Mouse (Mus musculus): ENCODE results near the gene Dyrk1a. TPM values are rescaled to one million over a fixed set of nuclear protein-coding genes. Genes with fewer than 3 reads are reported as not detected.

Dyrk1a gene
- total RNA-seq, 1 experiment, result 33.2 TPM

DNA sequence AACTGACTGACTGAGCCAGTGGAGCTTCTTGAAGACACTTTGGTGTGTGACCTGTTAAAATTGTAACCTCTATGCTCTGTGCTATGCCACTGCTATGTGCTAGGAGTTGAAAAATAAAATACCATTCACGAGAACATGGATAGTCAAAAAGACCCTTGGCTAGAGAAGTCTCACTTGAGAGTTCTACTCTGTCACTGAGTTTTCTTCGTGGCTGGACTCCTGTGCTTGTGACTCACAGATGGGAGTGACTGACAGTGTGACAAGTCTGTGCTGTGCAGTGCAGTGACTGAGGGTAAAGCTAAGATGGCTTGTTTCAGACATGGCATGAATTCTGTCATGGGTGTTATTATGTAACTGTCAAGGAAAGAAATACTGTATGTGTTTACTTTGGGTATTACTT is 2.6 kb downstream of the Dyrk1a start:
- Histone ChIP-seq H3K9ac (ENCODE audit: insufficient read depth, low read depth, low read length, poor library complexity, severe bottlenecking) (no peak overlapping the region), H3K4me3 (ENCODE audit: insufficient read depth in 1 of 2, low read depth in 1 of 2, low read length in 2 of 2, poor library complexity in 1 of 2, severe bottlenecking in 1 of 2) (no peak overlapping the region), H3K9me3 (ENCODE audit: control insufficient read depth, insufficient read depth, low read depth, low read length) (no peaks in the 10 kb centered on the region), H3K27ac (ENCODE audit: insufficient read depth, low read depth, low read length, poor library complexity, severe bottlenecking) (no peak overlapping the region), H3K36me3 (ENCODE audit: control insufficient read depth, insufficient read depth, low read length, poor library complexity, severe bottlenecking) (no peaks in the 10 kb centered on the region; the same call in 1 of the 2 replicates), H3K4me1 (ENCODE audit: control insufficient read depth in 2 of 2, insufficient read depth in 2 of 2, low read length in 2 of 2, poor library complexity in 1 of 2) (peaks cover 4 to 9% of the 10 kb centered on the region in 2 experiments; a peak in 2 of 4 replicates)
- in situ Hi-C loops (cut with MboI; ENCODE audit: low sequenced_read_pairs in 2 of 2, unreplicated experiment in 2 of 2), result no loop called here
- TF ChIP-seq CHD2 (IDR thresholded peaks at IDR 0.05; ENCODE audit: low read depth, low read length) (no peak), ZNF384 (IDR thresholded peaks at IDR 0.05; ENCODE audit: low read depth, low read length) (no peak), MAFK (IDR thresholded peaks at IDR 0.05; ENCODE audit: insufficient read depth, low read depth, low read length) (no peak), ZC3H11A (IDR thresholded peaks at IDR 0.05; ENCODE audit: borderline replicate concordance, low read depth, low read length) (no peak), HCFC1 (IDR thresholded peaks at IDR 0.05; ENCODE audit: borderline replicate concordance, insufficient read depth, low read length) (no peak)
- DNase-seq (ENCODE audit: low read depth, low spot score), result no peak

DNA sequence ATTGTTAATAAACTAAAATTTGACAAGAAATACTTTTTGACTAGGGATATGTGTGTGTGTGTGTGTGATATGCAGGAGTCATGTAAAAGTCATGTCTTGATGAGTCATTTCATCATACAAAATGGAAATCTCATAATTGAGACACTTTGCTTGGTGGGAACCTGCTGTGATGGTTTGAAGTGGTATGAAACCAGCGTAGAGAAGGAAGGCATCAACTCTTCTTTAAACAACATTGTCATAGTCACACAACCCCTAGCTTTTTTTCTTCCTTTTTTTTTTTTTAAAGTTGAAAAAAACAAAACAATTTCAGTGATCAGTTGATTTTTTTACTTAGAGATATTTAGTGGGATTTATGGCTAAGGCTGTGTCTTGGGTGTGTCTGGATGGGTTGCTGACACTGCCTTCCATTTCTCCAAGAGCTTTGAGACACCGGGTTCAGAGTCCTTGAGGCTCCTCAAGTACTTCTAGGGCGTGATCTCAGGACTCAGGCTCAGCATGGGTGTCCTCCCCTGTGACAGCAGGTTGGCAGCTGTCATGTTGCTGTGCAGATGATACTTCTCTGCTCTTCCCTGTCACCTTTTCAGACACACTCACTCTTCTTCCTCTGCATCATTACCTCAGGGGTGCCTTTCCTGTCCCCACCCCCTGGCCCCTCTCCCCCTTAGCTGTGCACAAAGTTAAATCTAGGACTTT is 4.4 kb downstream of the Dyrk1a start:
- H3K4me3 ChIP-seq (ENCODE audit: insufficient read depth in 1 of 2, low read depth in 1 of 2, low read length in 2 of 2, poor library complexity in 1 of 2, severe bottlenecking in 1 of 2), result no peak overlapping the region
- H3K9me3 ChIP-seq (ENCODE audit: control insufficient read depth, insufficient read depth, low read depth, low read length), result no peaks in the 10 kb centered on the region
- no peak overlapping the region for H3K27ac ChIP-seq (ENCODE audit: insufficient read depth, low read depth, low read length, poor library complexity, severe bottlenecking)
- no peak for TF ChIP-seq HCFC1 (IDR thresholded peaks at IDR 0.05; ENCODE audit: borderline replicate concordance, insufficient read depth, low read length)
- no peak for TF ChIP-seq MAFK (IDR thresholded peaks at IDR 0.05; ENCODE audit: insufficient read depth, low read depth, low read length)
- TF ChIP-seq ZC3H11A (IDR thresholded peaks at IDR 0.05; ENCODE audit: borderline replicate concordance, low read depth, low read length), result no peak
- no peak for TF ChIP-seq CHD2 (IDR thresholded peaks at IDR 0.05; ENCODE audit: low read depth, low read length)
- no peak for TF ChIP-seq ZNF384 (IDR thresholded peaks at IDR 0.05; ENCODE audit: low read depth, low read length)
- peaks cover 0 to 18% of the 10 kb centered on the region in 2 experiments; a peak in 2 of 4 replicates for H3K4me1 ChIP-seq (ENCODE audit: control insufficient read depth in 2 of 2, insufficient read depth in 2 of 2, low read length in 2 of 2, poor library complexity in 1 of 2)
- in situ Hi-C loops (cut with MboI; ENCODE audit: low sequenced_read_pairs in 2 of 2, unreplicated experiment in 2 of 2), result no loop called here
- no peaks in the 10 kb centered on the region; the same call in 1 of the 2 replicates for H3K36me3 ChIP-seq (ENCODE audit: control insufficient read depth, insufficient read depth, low read length, poor library complexity, severe bottlenecking)
- no peak overlapping the region for H3K9ac ChIP-seq (ENCODE audit: insufficient read depth, low read depth, low read length, poor library complexity, severe bottlenecking)
- no peak for DNase-seq (ENCODE audit: low read depth, low spot score)

DNA sequence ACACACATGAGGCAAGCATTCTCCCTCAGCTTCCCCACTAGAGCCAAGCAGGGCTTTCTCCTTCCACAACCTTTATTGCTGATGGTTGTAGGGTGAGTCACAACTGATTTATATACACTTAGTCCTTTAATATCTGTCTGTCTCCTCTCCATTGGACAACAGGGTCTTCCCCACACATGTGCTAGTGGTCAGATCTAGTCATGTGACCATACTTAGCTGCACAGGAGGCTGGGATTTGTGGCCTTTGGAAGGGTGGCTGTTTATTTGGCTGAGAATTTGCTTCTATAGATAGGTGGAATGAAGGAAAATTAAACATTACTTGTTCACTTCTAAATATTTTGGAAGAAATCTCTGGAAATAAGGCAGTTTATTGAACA is 4.9 kb downstream of the Dyrk1a start:
- Histone ChIP-seq H3K4me1 (ENCODE audit: control insufficient read depth in 2 of 2, insufficient read depth in 2 of 2, low read length in 2 of 2, poor library complexity in 1 of 2) (peaks cover 0 to 22% of the 10 kb centered on the region in 2 experiments; a peak in 2 of 4 replicates), H3K9ac (ENCODE audit: insufficient read depth, low read depth, low read length, poor library complexity, severe bottlenecking) (no peak overlapping the region), H3K9me3 (ENCODE audit: control insufficient read depth, insufficient read depth, low read depth, low read length) (no peaks in the 10 kb centered on the region), H3K4me3 (ENCODE audit: insufficient read depth in 1 of 2, low read depth in 1 of 2, low read length in 2 of 2, poor library complexity in 1 of 2, severe bottlenecking in 1 of 2) (no peak overlapping the region), H3K36me3 (ENCODE audit: control insufficient read depth, insufficient read depth, low read length, poor library complexity, severe bottlenecking) (no peaks in the 10 kb centered on the region; the same call in 1 of the 2 replicates), H3K27ac (ENCODE audit: insufficient read depth, low read depth, low read length, poor library complexity, severe bottlenecking) (no peak overlapping the region)
- DNase-seq (ENCODE audit: low read depth, low spot score), result no peak
- no peak for TF ChIP-seq HCFC1 (IDR thresholded peaks at IDR 0.05; ENCODE audit: borderline replicate concordance, insufficient read depth, low read length)
- TF ChIP-seq ZNF384 (IDR thresholded peaks at IDR 0.05; ENCODE audit: low read depth, low read length), result no peak
- no peak for TF ChIP-seq CHD2 (IDR thresholded peaks at IDR 0.05; ENCODE audit: low read depth, low read length)
- TF ChIP-seq ZC3H11A (IDR thresholded peaks at IDR 0.05; ENCODE audit: borderline replicate concordance, low read depth, low read length), result no peak
- TF ChIP-seq MAFK (IDR thresholded peaks at IDR 0.05; ENCODE audit: insufficient read depth, low read depth, low read length), result no peak
- in situ Hi-C loops (cut with MboI; ENCODE audit: low sequenced_read_pairs in 2 of 2, unreplicated experiment in 2 of 2), result no loop called here

DNA sequence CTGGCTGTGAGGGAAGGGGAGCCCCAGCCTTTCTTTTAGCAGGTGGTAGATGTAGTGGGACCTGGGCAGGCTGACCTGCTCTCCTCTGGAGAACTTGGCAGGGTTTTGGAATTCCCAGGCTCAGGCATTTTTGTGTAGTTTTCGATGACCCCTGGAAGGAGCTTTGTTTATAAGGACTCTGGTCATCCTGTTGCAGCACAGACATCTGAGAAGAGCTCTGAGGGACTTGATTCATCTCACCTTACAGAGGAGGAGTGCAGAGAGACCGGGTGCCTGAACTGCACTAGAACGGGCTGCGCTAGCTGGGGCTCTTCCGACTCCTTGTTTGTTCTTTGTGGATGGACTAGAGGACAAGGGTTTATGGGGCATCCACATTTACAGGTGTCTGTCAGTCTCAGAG is 5.9 kb downstream of the Dyrk1a start:
- H3K4me1 ChIP-seq (ENCODE audit: control insufficient read depth in 2 of 2, insufficient read depth in 2 of 2, low read length in 2 of 2, poor library complexity in 1 of 2), result peaks cover 4 to 25% of the 10 kb centered on the region in 2 experiments; a peak in 2 of 4 replicates
- H3K27ac ChIP-seq (ENCODE audit: insufficient read depth, low read depth, low read length, poor library complexity, severe bottlenecking), result no peak overlapping the region
- no peak overlapping the region for H3K4me3 ChIP-seq (ENCODE audit: insufficient read depth in 1 of 2, low read depth in 1 of 2, low read length in 2 of 2, poor library complexity in 1 of 2, severe bottlenecking in 1 of 2)
- no peak overlapping the region for H3K9ac ChIP-seq (ENCODE audit: insufficient read depth, low read depth, low read length, poor library complexity, severe bottlenecking)
- DNase-seq (ENCODE audit: low read depth, low spot score), result no peak
- in situ Hi-C loops (cut with MboI; ENCODE audit: low sequenced_read_pairs in 2 of 2, unreplicated experiment in 2 of 2), result no loop called here
- H3K9me3 ChIP-seq (ENCODE audit: control insufficient read depth, insufficient read depth, low read depth, low read length), result no peaks in the 10 kb centered on the region
- no peak for TF ChIP-seq HCFC1 (IDR thresholded peaks at IDR 0.05; ENCODE audit: borderline replicate concordance, insufficient read depth, low read length)
- H3K36me3 ChIP-seq (ENCODE audit: control insufficient read depth, insufficient read depth, low read length, poor library complexity, severe bottlenecking), result no peaks in the 10 kb centered on the region; the same call in 1 of the 2 replicates
